Mouse (Mus musculus): ENCODE measurements around the gene Tmem106a. TPM values are rescaled to one million over a fixed set of nuclear protein-coding genes. Genes with fewer than 3 reads are reported as not detected.
"Not testable (repeated sequence)": the region's sequence is repeated elsewhere in the genome, so short reads cannot be mapped to it uniquely, and the experiment has no call there.

Gene Tmem106a
- polyA plus RNA-seq, 1 experiment: 1.0 TPM

DNA sequence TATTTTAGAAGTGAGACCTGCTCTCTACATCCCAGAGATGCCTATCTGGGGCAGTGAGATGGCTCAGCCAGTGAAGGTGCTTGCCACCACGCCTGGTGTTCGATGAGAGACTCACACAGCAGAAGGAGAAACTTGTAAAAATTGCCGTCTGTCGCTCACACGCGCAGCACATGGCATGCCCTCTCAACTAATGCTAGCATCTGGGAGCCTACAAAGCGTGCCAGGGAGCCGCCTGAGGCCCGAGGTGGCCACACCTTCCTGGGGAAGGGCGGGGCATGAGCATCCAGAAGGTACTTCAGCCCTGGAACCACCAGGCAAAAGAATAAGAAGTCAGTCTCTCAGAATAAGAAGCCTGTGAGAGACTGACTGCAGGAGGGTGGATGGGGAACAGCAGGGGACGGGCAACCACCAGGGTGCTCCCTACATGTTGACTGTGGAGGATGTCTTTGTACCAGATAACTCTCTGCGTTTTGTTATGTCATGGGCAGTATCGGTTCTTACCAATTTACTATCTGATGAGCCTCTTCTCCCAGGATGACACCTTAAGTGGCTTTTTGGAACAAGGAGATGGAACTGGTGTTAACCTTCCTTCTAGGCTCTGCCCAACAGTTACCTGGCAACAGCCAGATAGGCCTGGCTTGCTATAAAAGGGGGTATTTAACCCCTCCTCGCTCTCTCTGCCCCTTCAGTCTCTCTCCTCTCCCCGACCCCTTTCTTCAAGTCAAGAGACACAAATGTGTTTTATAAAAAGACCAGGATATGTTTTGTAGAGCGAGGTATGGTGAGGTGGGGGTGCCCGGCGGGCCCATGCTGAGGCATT is 35.1 kb downstream of the Tmem106a start:
- TF ChIP-seq CTCF (IDR thresholded peaks at IDR 0.05; ENCODE audit: control insufficient read depth, insufficient read depth, insufficient read length) (no peak), MAX (IDR thresholded peaks at IDR 0.05) (no peak), CEBPB (IDR thresholded peaks at IDR 0.05; ENCODE audit: low read depth) (no peak), MYOG (IDR thresholded peaks at IDR 0.05; ENCODE audit: control insufficient read depth, extremely low read depth, insufficient read length) (no peak), MYOD1 (IDR thresholded peaks at IDR 0.05; ENCODE audit: control insufficient read depth, insufficient read length, low read depth) (no peak), FOSL1 (IDR thresholded peaks at IDR 0.05; ENCODE audit: insufficient read depth, low read length, poor library complexity, severe bottlenecking) (no peak), USF1 (IDR thresholded peaks at IDR 0.05; ENCODE audit: low read depth) (no peak)
- Histone ChIP-seq H3K36me3 (ENCODE audit: control insufficient read depth, insufficient read depth) (no peaks in the 10 kb centered on the region), H3K27me3 (ENCODE audit: control insufficient read depth, insufficient read depth, insufficient read length) (peaks cover 3% of the 10 kb centered on the region), H3K79me3 (ENCODE audit: low read depth) (no peaks in the 10 kb centered on the region), H3ac (ENCODE audit: control insufficient read depth, insufficient read length, low read depth) (no peak overlapping the region), H3K4me3 (ENCODE audit: insufficient read depth, poor library complexity, severe bottlenecking) (no peak overlapping the region), H3K79me2 (ENCODE audit: control insufficient read depth, insufficient read depth) (no peaks in the 10 kb centered on the region)

DNA sequence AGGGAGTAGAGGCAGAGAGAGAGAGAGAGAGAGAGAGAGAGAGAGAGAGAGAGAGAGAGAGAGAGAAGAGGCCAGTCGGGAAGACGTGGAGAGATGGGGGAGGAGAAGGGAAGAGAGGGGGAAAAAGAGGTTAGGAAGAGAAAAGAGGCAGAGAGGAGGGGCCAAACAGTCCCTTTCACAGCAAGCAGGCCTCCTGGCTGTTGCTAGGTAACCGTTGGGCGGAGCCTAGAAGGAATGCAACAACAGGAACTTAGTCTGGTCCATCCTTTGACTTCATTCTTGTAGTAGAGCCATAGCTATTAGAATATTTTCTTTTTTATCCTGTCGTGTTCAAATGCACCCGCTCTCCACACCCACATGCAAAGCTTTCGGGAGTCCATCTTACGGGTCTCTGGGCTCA is 35.8 kb downstream of the Tmem106a start:
- H3ac ChIP-seq (ENCODE audit: control insufficient read depth, insufficient read length, low read depth): no peak overlapping the region
- H3K4me3 ChIP-seq (ENCODE audit: insufficient read depth, poor library complexity, severe bottlenecking): no peak overlapping the region
- TF ChIP-seq CEBPB (IDR thresholded peaks at IDR 0.05; ENCODE audit: low read depth) (no peak), FOSL1 (IDR thresholded peaks at IDR 0.05; ENCODE audit: insufficient read depth, low read length, poor library complexity, severe bottlenecking) (no peak), MYOG (IDR thresholded peaks at IDR 0.05; ENCODE audit: control insufficient read depth, extremely low read depth, insufficient read length) (no peak), MYOD1 (IDR thresholded peaks at IDR 0.05; ENCODE audit: control insufficient read depth, insufficient read length, low read depth) (no peak)
- H3K79me3 ChIP-seq (ENCODE audit: low read depth): no peaks in the 10 kb centered on the region
- H3K36me3 ChIP-seq (ENCODE audit: control insufficient read depth, insufficient read depth): no peaks in the 10 kb centered on the region
- H3K27me3 ChIP-seq (ENCODE audit: control insufficient read depth, insufficient read depth, insufficient read length): peaks cover 3% of the 10 kb centered on the region
- no peaks in the 10 kb centered on the region for H3K79me2 ChIP-seq (ENCODE audit: control insufficient read depth, insufficient read depth)

DNA sequence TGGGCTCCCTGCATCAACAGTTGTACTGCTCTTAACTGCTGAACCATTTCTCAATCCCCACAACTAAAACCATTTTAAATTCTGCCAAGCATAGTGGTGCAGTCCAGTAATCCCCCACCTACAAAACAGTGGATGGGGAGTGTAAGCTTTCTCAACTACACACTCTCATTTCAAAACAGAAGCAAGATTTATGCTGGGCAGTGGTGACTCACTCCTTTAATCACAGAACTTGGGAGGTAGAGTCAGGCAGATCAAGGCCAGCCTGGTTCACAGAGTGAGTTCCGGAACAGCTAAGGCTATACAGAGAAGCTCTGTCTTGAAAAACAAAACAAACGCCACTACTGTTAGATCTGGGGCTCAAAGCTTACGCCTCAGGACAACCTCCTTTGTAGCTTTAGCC is 36.6 kb downstream of the Tmem106a start:
- TF ChIP-seq USF1 (IDR thresholded peaks at IDR 0.05; ENCODE audit: low read depth) (no peak), FOSL1 (IDR thresholded peaks at IDR 0.05; ENCODE audit: insufficient read depth, low read length, poor library complexity, severe bottlenecking) (no peak), MAX (IDR thresholded peaks at IDR 0.05) (no peak), MYOG (IDR thresholded peaks at IDR 0.05; ENCODE audit: control insufficient read depth, extremely low read depth, insufficient read length) (no peak), CEBPB (IDR thresholded peaks at IDR 0.05; ENCODE audit: low read depth) (no peak), CTCF (IDR thresholded peaks at IDR 0.05; ENCODE audit: control insufficient read depth, insufficient read depth, insufficient read length) (no peak), MYOD1 (IDR thresholded peaks at IDR 0.05; ENCODE audit: control insufficient read depth, insufficient read length, low read depth) (no peak)
- H3K36me3 ChIP-seq (ENCODE audit: control insufficient read depth, insufficient read depth): no peaks in the 10 kb centered on the region
- H3K27me3 ChIP-seq (ENCODE audit: control insufficient read depth, insufficient read depth, insufficient read length): no peaks in the 10 kb centered on the region
- H3K79me2 ChIP-seq (ENCODE audit: control insufficient read depth, insufficient read depth): no peaks in the 10 kb centered on the region
- H3ac ChIP-seq (ENCODE audit: control insufficient read depth, insufficient read length, low read depth): no peak overlapping the region
- H3K4me3 ChIP-seq (ENCODE audit: insufficient read depth, poor library complexity, severe bottlenecking): no peak overlapping the region
- H3K79me3 ChIP-seq (ENCODE audit: low read depth): no peaks in the 10 kb centered on the region

DNA sequence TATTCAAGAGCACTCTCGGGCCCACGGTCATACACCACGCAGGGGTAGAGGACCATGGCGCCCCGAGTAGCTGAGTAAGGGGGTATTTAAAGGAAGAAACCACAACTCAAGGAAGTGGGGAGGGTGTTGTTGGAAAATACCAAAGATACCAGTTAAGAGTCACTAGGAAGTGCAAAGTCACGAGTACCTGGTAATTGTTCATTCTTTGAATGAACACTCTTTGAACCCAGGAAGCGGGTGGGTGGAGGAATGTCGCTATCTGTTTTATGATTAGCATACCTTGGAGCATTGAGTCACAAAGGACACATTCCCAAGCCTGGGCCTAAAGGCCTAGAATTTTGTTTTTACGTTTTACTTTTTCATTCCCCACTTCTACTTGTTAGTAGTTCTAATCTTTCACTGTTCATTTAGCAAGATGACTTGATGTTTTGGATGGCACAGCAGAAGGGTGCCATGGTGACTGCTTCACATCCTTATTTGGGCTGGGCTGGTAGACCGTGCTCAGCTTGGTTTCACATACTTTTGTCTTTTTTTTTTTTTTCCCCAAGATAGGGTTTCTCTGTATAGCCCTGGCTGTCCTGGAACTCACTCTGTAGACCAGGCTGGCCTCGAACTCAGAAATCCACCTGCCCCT is 38.1 kb downstream of the Tmem106a start:
- H3K4me3 ChIP-seq (ENCODE audit: insufficient read depth, poor library complexity, severe bottlenecking); H3K36me3 ChIP-seq (ENCODE audit: control insufficient read depth, insufficient read depth); H3K79me2 ChIP-seq (ENCODE audit: control insufficient read depth, insufficient read depth); H3K79me3 ChIP-seq (ENCODE audit: low read depth); H3K27me3 ChIP-seq (ENCODE audit: control insufficient read depth, insufficient read depth, insufficient read length); H3ac ChIP-seq (ENCODE audit: control insufficient read depth, insufficient read length, low read depth): not testable (repeated sequence)

DNA sequence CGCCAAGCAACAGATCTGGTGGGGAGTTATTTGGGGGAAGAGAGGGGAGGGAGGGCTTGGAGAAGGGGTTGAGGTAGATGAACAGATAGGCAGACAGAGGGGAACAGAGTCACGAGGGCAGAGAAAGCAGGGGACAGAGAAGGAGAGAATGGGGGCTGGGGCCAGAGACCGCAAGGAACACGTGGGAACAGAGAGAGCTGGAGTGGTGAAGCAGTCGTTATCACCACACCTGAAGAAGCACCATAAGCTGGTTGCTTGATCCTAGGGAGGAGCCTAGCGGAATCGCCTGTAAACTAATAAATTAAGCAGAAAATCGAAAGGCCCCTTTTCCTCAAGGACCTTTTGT is 44.6 kb downstream of the Tmem106a start:
- Histone ChIP-seq H3K4me3 (ENCODE audit: insufficient read depth, poor library complexity, severe bottlenecking) (peak overlapping the region; percentile 25), H3K79me3 (ENCODE audit: low read depth) (no peaks in the 10 kb centered on the region), H3K27me3 (ENCODE audit: control insufficient read depth, insufficient read depth, insufficient read length) (no peaks in the 10 kb centered on the region), H3K36me3 (ENCODE audit: control insufficient read depth, insufficient read depth) (no peaks in the 10 kb centered on the region), H3K79me2 (ENCODE audit: control insufficient read depth, insufficient read depth) (no peaks in the 10 kb centered on the region), H3ac (ENCODE audit: control insufficient read depth, insufficient read length, low read depth) (peak overlapping the region; percentile 19)
- TF ChIP-seq CEBPB (IDR thresholded peaks at IDR 0.05; ENCODE audit: low read depth): no peak
- no peak for TF ChIP-seq CTCF (IDR thresholded peaks at IDR 0.05; ENCODE audit: control insufficient read depth, insufficient read depth, insufficient read length)
- TF ChIP-seq MAX (IDR thresholded peaks at IDR 0.05): no peak
- TF ChIP-seq MYOG (IDR thresholded peaks at IDR 0.05; ENCODE audit: control insufficient read depth, extremely low read depth, insufficient read length): no peak
- TF ChIP-seq FOSL1 (IDR thresholded peaks at IDR 0.05; ENCODE audit: insufficient read depth, low read length, poor library complexity, severe bottlenecking): no peak
- no peak for TF ChIP-seq MYOD1 (IDR thresholded peaks at IDR 0.05; ENCODE audit: control insufficient read depth, insufficient read length, low read depth)
- no peak for TF ChIP-seq USF1 (IDR thresholded peaks at IDR 0.05; ENCODE audit: low read depth)
